Comparison of ENCODE assay signal across 7 mouse cellular contexts in genomic region chr5:136863276-136863675, GRCm38 (mm10). TPM values are rescaled to one million over a fixed set of nuclear protein-coding genes. Genes with fewer than 3 reads are reported as not detected.
DNase-seq lines count a peak whose midpoint lies in the region; ATAC-seq and TF ChIP-seq lines count a peak whose summit lies in the region.

No protein-coding gene starts in this region.

- H3K4me1 ChIP-seq in kidney, embryonic 16.5 days (ENCODE audit: insufficient read depth, low read length), result peaks cover 44% of the 10 kb centered on the region
- H3K4me1 ChIP-seq in embryonic facial prominence, embryonic 14.5 days (ENCODE audit: control insufficient read depth, insufficient read depth, low read length), result peaks cover 54% of the 10 kb centered on the region
- peaks cover 26% of the 10 kb centered on the region for H3K4me1 ChIP-seq in hindbrain, embryonic 13.5 days (replicated peaks)
- peaks cover 34% of the 10 kb centered on the region for H3K4me1 ChIP-seq in neural tube, embryonic 12.5 days

- no peaks in the 10 kb centered on the region for H3K36me3 ChIP-seq in kidney, embryonic 16.5 days (ENCODE audit: insufficient read depth, low read length)
- H3K36me3 ChIP-seq in embryonic facial prominence, embryonic 14.5 days (ENCODE audit: control insufficient read depth, insufficient read depth, low read length), result peaks cover 12% of the 10 kb centered on the region; the same call in 1 of the 2 replicates
- H3K36me3 ChIP-seq in hindbrain, embryonic 13.5 days, result no peaks in the 10 kb centered on the region
- H3K36me3 ChIP-seq in neural tube, embryonic 12.5 days, result no peaks in the 10 kb centered on the region

- H3K4me2 ChIP-seq in kidney, embryonic 16.5 days (replicated peaks; ENCODE audit: low read depth, low read length), result peak overlapping the region; percentile 31
- H3K4me2 ChIP-seq in embryonic facial prominence, embryonic 14.5 days (ENCODE audit: low read depth, low read length), result peak overlapping the region; percentile 27
- H3K4me2 ChIP-seq in hindbrain, embryonic 13.5 days, result no peak overlapping the region
- H3K4me2 ChIP-seq in neural tube, embryonic 12.5 days (replicated peaks), result peak overlapping the region; percentile 35; the same call in 1 of the 2 replicates

- ATAC-seq in kidney, embryonic 16.5 days (ENCODE audit: low FRiP score, low TSS enrichment), result no peak
- no peak for ATAC-seq in embryonic facial prominence, embryonic 14.5 days (ENCODE audit: low read depth)
- ATAC-seq in hindbrain, embryonic 13.5 days (ENCODE audit: low FRiP score), result no peak
- ATAC-seq in neural tube, embryonic 12.5 days (ENCODE audit: low FRiP score, low read depth), result no peak
- no peak for ATAC-seq in erythroblast, adult 5-6 weeks (replicated peaks; ENCODE audit: low FRiP score, poor library complexity, severe bottlenecking)

- DNase-seq in kidney, postnatal 14 days, result no peak
- no peak for DNase-seq in embryonic facial prominence, embryonic 14.5 days (ENCODE audit: low spot score)
- no peak for DNase-seq in left cerebral cortex, adult 2 months (ENCODE audit: extremely low spot score in 1 of 2, low spot score in 2 of 2)

- 29% methylated on average over 9 of the region's 9 CpGs for WGBS in kidney, embryonic 16.5 days
- 27% methylated on average over 9 of the region's 9 CpGs for WGBS in embryonic facial prominence, embryonic 14.5 days
- WGBS in hindbrain, embryonic 13.5 days, result 55% methylated on average over 9 of the region's 9 CpGs
- 63% methylated on average over 9 of the region's 9 CpGs for WGBS in neural tube, embryonic 12.5 days

- TF ChIP-seq CTCF in left cerebral cortex, adult 2 months (IDR thresholded peaks at IDR 0.05), result no peak

- H3K9ac ChIP-seq in kidney, embryonic 16.5 days (replicated peaks; ENCODE audit: low read length), result peak overlapping the region; percentile 51; the same call in 1 of the 2 replicates
- H3K9ac ChIP-seq in embryonic facial prominence, embryonic 14.5 days (ENCODE audit: low read depth, low read length), result 0 out of 2 replicates have a peak overlapping the region, but pooled peaks have one; percentile 28
- no peak overlapping the region for H3K9ac ChIP-seq in hindbrain, embryonic 13.5 days
- no peak overlapping the region for H3K9ac ChIP-seq in neural tube, embryonic 12.5 days

- peak overlapping the region; percentile 98 for H3K27ac ChIP-seq in kidney, embryonic 16.5 days (ENCODE audit: low read length)
- peak overlapping the region; percentile 92 for H3K27ac ChIP-seq in embryonic facial prominence, embryonic 14.5 days (replicated peaks; ENCODE audit: low read depth, low read length)
- peak overlapping the region; percentile 65 for H3K27ac ChIP-seq in hindbrain, embryonic 13.5 days
- H3K27ac ChIP-seq in neural tube, embryonic 12.5 days, result 0 out of 2 replicates have a peak overlapping the region, but pooled peaks have one; percentile 43
- H3K27ac ChIP-seq in left cerebral cortex, adult 2 months, result no peak overlapping the region

- intact Hi-C loops in left cerebral cortex, adult 2 months (cut with DNase I), result no loop called here

- H3K4me3 ChIP-seq in kidney, embryonic 16.5 days (ENCODE audit: low read length), result no peak overlapping the region
- no peak overlapping the region for H3K4me3 ChIP-seq in embryonic facial prominence, embryonic 14.5 days (ENCODE audit: low read depth, low read length)
- no peak overlapping the region for H3K4me3 ChIP-seq in hindbrain, embryonic 13.5 days
- H3K4me3 ChIP-seq in neural tube, embryonic 12.5 days, result no peak overlapping the region
- no peak overlapping the region for H3K4me3 ChIP-seq in left cerebral cortex, adult 2 months

- H3K9me3 ChIP-seq in kidney, embryonic 16.5 days (ENCODE audit: low read length), result no peaks in the 10 kb centered on the region
- H3K9me3 ChIP-seq in embryonic facial prominence, embryonic 14.5 days (ENCODE audit: control insufficient read depth, low read length), result no peaks in the 10 kb centered on the region
- no peaks in the 10 kb centered on the region for H3K9me3 ChIP-seq in hindbrain, embryonic 13.5 days
- H3K9me3 ChIP-seq in neural tube, embryonic 12.5 days, result no peaks in the 10 kb centered on the region

- no peaks in the 10 kb centered on the region for H3K27me3 ChIP-seq in kidney, embryonic 16.5 days (ENCODE audit: insufficient read depth, low read length)
- H3K27me3 ChIP-seq in embryonic facial prominence, embryonic 14.5 days (replicated peaks; ENCODE audit: control insufficient read depth, insufficient read depth, low read length), result no peaks in the 10 kb centered on the region
- H3K27me3 ChIP-seq in hindbrain, embryonic 13.5 days, result 0 out of 2 replicates have a peak, but pooled peaks cover 6% of the 10 kb centered on the region
- H3K27me3 ChIP-seq in neural tube, embryonic 12.5 days (replicated peaks), result no peaks in the 10 kb centered on the region

RNA-seq across cellular contexts. Expression of gene Col26a1, which starts 19.7 kb away (rescaled TPM):
- 48.1 and 51.5 TPM in 2 replicates for polyA plus RNA-seq in kidney, embryonic 16.5 days (2015; fragmentation: Nextera tagmentation; extraction: Ambion mirVana)
- polyA plus RNA-seq in embryonic facial prominence, embryonic 14.5 days (2014; fragmentation: Nextera tagmentation; extraction: Ambion mirVana), result 92.5 and 125 TPM in 2 replicates
- polyA plus RNA-seq in hindbrain, embryonic 13.5 days (2015; fragmentation: Nextera tagmentation; extraction: Ambion mirVana), result 30.2 and 33.8 TPM in 2 replicates
- 67.9 and 74.6 TPM in 2 replicates for polyA plus RNA-seq in neural tube, embryonic 12.5 days (2016; fragmentation: Nextera tagmentation; extraction: Ambion mirVana)
- not detected in 2 replicates for total RNA-seq in erythroblast, adult 5-6 weeks (2015; ENCODE audit: low replicate concordance)
- not detected in 2 replicates for total RNA-seq in erythroblast, adult 5-6 weeks (2017; ENCODE audit: low replicate concordance)
- total RNA-seq in left cerebral cortex, adult 2 months (2021), result 10 to 100 TPM in 1 of 2 experiments, 1 to 10 TPM in 1; 9.4 to 12.8 TPM

RNA-seq across cellular contexts. Expression of gene Ift22, which starts 44.7 kb away (rescaled TPM):
- 87.8 and 88.1 TPM in 2 replicates for polyA plus RNA-seq in kidney, embryonic 16.5 days (2015; fragmentation: Nextera tagmentation; extraction: Ambion mirVana)
- 73.8 and 93.3 TPM in 2 replicates for polyA plus RNA-seq in embryonic facial prominence, embryonic 14.5 days (2014; fragmentation: Nextera tagmentation; extraction: Ambion mirVana)
- polyA plus RNA-seq in hindbrain, embryonic 13.5 days (2015; fragmentation: Nextera tagmentation; extraction: Ambion mirVana), result 118 and 125 TPM in 2 replicates
- polyA plus RNA-seq in neural tube, embryonic 12.5 days (2016; fragmentation: Nextera tagmentation; extraction: Ambion mirVana), result 98.2 and 106 TPM in 2 replicates
- total RNA-seq in erythroblast, adult 5-6 weeks (2015; ENCODE audit: low replicate concordance), result 1.7 and 4.8 TPM in 2 replicates
- 0.28 and 1.3 TPM in 2 replicates for total RNA-seq in erythroblast, adult 5-6 weeks (2017; ENCODE audit: low replicate concordance)
- 10 to 100 TPM; 94.8 to 95.0 TPM for total RNA-seq in left cerebral cortex, adult 2 months (2021)

Comparison
In these comparisons a context has a peak if more than half of its experiments do, and no peak if none do; other contexts are left out.
1. H3K9ac ChIP-seq: peak in kidney, embryonic 16.5 days (single experiment) and embryonic facial prominence, embryonic 14.5 days (single experiment); none in hindbrain, embryonic 13.5 days (single experiment) and neural tube, embryonic 12.5 days (single experiment).